Mouse (Mus musculus) macrophage (primary cell): ENCODE data around the gene Txnip. TPM values are rescaled to one million over a fixed set of nuclear protein-coding genes. Genes with fewer than 3 reads are reported as not detected.

Source experiments
- H3K27ac ChIP-seq: fragments of 350-480 bp; formaldehyde crosslinking; 2 replicates; pipeline ENCODE4 v1.9.0; 2021
- H3K36me3 ChIP-seq: fragments of 350-480 bp; formaldehyde crosslinking; 2 replicates; pipeline ENCODE4 v1.9.0; 2021; ENCODE audit errors: inconsistent target
- H3K4me3 ChIP-seq: fragments of 350-480 bp; formaldehyde crosslinking; 2 replicates; pipeline ENCODE4 v1.9.0; 2021; ENCODE audit errors: inconsistent target
- H3K79me2 ChIP-seq: fragments of 350-480 bp; formaldehyde crosslinking; 2 replicates; pipeline ENCODE4 v1.9.0; 2021; ENCODE audit errors: inconsistent target
- WGBS: methylation state at CpG from one replicate; pipeline ENCODE4 v1.1.7; 2026; ENCODE audit warnings: inconsistent platforms; ENCODE audit not compliant: missing documents; 5-methylcytosine and 5-hydroxymethylcytosine counted together
- polyA plus RNA-seq: library from polyadenylated mRNA; stranded (reverse); fragments of 250-400 nt; gene quantifications from 3 replicates; pipeline ENCODE4 v1.2.4, GENCODE M21; 2018; ENCODE audit warnings: inconsistent platforms

The Txnip gene
- polyA plus RNA-seq, 1 experiment from 2014 or later: 198 TPM

GRCm38 (mm10) chr3:96558159-96558558, 402 bp downstream of the Txnip start:
- peak overlapping the region; percentile 100 for H3K27ac ChIP-seq
- 1% methylated on average over 15 of the region's 17 CpGs for WGBS
- peak overlapping the region; percentile 98 for H3K4me3 ChIP-seq
- H3K79me2 ChIP-seq: peaks cover 60% of the 10 kb centered on the region
- H3K36me3 ChIP-seq: peaks cover 17% of the 10 kb centered on the region; the same call in 1 of the 2 replicates

DNA sequence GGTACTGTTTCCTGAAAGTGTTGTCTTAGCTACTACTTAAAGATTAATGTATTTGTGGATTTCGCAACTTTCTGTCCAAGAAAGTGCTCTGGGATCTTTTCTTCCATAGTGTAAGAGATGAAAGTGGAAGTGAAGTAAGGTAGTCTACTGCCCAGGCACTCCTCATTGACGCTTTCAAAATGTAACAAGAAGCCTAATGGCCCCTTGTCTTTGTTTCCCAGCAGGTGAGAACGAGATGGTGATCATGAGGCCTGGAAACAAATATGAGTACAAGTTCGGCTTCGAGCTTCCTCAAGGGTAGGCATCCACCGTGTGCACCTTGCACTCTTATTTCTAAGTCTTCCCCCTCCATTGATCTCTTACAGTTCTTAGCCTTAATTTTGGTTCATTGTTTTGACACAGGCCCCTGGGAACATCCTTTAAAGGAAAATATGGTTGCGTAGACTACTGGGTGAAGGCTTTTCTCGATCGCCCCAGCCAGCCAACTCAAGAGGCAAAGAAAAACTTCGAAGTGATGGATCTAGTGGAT, 975 bp downstream of the Txnip start:
- peaks cover 17% of the 10 kb centered on the region; the same call in 1 of the 2 replicates for H3K36me3 ChIP-seq
- H3K4me3 ChIP-seq: peak overlapping the region; percentile 98
- H3K79me2 ChIP-seq: peaks cover 66% of the 10 kb centered on the region
- H3K27ac ChIP-seq: peak overlapping the region; percentile 100
- WGBS: 3% methylated on average over 10 of the region's 10 CpGs

- peaks cover 68% of the 10 kb centered on the region for H3K79me2 ChIP-seq
- H3K4me3 ChIP-seq: peak overlapping the region; percentile 98
- H3K27ac ChIP-seq: peak overlapping the region; percentile 100
- 1% methylated on average over 11 of the region's 12 CpGs for WGBS
- peaks cover 17% of the 10 kb centered on the region; the same call in 1 of the 2 replicates for H3K36me3 ChIP-seq
These were observed 1.7 kb downstream of the Txnip start for GRCm38 (mm10) chr3:96559398-96559910.

DNA sequence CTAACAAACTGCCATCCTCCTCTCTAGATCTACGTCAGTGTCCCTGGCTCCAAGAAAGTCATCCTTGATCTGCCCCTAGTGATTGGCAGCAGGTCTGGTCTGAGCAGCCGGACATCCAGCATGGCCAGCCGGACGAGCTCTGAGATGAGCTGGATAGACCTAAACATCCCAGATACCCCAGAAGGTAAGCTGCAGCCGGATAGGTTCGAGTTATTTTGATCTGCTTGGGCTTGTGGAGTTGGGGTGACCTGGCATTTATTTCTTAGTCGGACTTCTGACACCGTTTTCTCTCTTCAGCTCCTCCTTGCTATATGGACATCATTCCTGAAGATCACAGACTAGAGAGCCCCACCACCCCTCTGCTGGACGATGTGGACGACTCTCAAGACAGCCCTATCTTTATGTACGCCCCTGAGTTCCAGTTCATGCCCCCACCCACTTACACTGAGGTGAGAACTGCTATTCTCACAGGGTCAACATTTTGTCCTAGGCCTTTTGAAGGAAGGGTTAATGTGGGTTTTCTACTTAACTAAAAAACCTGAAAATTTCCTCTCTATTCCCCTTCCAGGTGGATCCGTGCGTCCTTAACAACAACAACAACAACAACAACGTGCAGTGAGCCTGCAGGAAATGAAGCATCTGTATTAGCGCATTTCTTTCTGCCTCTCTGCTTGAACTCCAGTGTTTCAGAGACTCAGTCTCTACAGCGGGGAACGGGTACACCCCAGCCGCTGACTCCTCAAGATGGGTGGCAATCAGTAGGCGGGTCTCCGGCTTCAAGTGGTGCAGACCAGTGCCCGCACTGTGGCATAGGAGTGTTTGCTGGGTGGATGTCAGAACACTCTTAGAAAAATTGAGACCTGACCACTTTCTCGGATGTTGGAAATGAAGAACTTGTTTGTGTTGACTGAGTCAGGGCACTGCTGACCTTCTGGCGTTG, 2.4 kb downstream of the Txnip start:
- H3K27ac ChIP-seq: peak overlapping the region; percentile 100
- peak overlapping the region; percentile 98 for H3K4me3 ChIP-seq
- H3K79me2 ChIP-seq: peaks cover 68% of the 10 kb centered on the region
- H3K36me3 ChIP-seq: peaks cover 17% of the 10 kb centered on the region; the same call in 1 of the 2 replicates
- WGBS: 8% methylated on average over 23 of the region's 23 CpGs

DNA sequence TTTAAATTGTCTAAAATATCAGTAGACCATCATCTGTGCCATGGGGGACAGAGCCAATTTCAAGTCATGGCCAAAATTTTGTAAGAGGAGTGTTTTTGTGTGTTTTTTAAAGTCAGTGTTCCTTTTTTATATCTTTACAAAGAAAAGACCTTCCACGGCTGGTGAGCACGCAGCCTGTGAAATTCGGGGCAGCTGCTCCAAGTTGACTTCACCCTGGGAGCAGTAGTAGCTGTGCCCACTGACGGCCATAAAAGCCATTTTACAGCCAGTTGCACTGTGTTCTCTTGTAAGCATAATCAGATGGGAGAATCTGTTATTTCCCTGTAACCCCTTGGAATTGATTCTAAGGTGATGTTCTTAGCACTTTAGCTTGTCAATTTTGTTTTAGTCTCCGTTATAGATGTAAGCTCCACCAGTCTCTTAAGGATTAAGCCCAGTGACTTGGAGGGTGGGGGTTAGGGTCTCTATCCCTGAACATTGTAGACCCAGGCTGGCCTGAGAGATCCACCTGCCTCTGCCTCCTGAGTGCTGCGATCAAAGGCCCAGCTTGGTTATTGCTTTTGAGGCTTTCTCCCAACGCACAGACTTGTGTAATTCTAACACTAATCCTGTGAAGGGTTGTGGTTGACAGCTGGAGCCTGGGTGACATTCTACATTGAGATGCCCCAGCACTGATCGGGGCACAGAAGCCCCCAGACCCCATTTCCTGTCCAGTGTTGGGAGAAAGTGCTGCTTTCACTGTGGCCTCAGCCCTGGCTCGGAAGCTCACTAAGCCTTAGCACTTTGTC, 3.3 kb downstream of the Txnip start:
- WGBS: 16% methylated on average over 9 of the region's 9 CpGs
- Histone ChIP-seq H3K4me3 (peak overlapping the region; percentile 98), H3K79me2 (peaks cover 68% of the 10 kb centered on the region), H3K36me3 (peaks cover 17% of the 10 kb centered on the region; the same call in 1 of the 2 replicates), H3K27ac (peak overlapping the region; percentile 100)

- Histone ChIP-seq H3K27ac (peak overlapping the region; percentile 100), H3K4me3 (peak overlapping the region; percentile 98), H3K79me2 (peaks cover 65% of the 10 kb centered on the region), H3K36me3 (peaks cover 17% of the 10 kb centered on the region; the same call in 1 of the 2 replicates)
- 29% methylated on average over 10 of the region's 10 CpGs for WGBS
These were observed 4.4 kb downstream of the Txnip start for GRCm38 (mm10) chr3:96561946-96562681.

- Histone ChIP-seq H3K4me3 (no peak overlapping the region), H3K79me2 (peaks cover 57% of the 10 kb centered on the region), H3K36me3 (peaks cover 17% of the 10 kb centered on the region; the same call in 1 of the 2 replicates), H3K27ac (peak overlapping the region; percentile 100)
- WGBS: 77% methylated on average over 8 of the region's 8 CpGs
These were observed 5.5 kb downstream of the Txnip start for GRCm38 (mm10) chr3:96563267-96563666.

- 33% methylated on average over 10 of the region's 10 CpGs for WGBS
- Histone ChIP-seq H3K36me3 (peaks cover 17% of the 10 kb centered on the region; the same call in 1 of the 2 replicates), H3K4me3 (no peak overlapping the region)
These were observed 6.3 kb downstream of the Txnip start for GRCm38 (mm10) chr3:96563911-96564632.

DNA sequence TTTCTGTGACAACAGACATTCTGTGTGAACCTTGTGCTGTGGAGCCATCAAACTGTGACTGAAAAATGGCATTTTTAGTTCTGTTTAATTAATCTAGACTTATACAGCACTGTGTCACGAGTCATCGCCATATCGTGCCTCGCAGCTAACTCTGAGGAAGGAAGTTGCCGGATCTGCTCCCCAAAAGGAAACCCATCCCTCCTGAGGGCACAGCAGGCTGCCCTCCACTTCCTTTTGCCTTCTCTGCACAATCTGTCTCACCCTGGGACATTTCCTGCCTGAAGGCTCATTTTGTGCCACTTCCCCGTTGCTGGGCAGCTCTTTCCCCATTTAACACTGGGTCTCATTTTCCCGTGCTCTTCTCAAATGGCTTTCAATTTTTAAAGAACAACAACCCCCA, 6.9 kb downstream of the Txnip start:
- WGBS: under 1% methylated on average over 7 of the region's 7 CpGs
- H3K27ac ChIP-seq: peak overlapping the region; percentile 100
- H3K36me3 ChIP-seq: peaks cover 17% of the 10 kb centered on the region; the same call in 1 of the 2 replicates
- H3K79me2 ChIP-seq: peaks cover 43% of the 10 kb centered on the region
- no peak overlapping the region for H3K4me3 ChIP-seq

More at GRCm38 (mm10) chr3:96563911-96564632, 6.3 kb downstream of the Txnip start:
- peaks cover 49% of the 10 kb centered on the region for H3K79me2 ChIP-seq
- peak overlapping the region; percentile 100 for H3K27ac ChIP-seq

DNA sequence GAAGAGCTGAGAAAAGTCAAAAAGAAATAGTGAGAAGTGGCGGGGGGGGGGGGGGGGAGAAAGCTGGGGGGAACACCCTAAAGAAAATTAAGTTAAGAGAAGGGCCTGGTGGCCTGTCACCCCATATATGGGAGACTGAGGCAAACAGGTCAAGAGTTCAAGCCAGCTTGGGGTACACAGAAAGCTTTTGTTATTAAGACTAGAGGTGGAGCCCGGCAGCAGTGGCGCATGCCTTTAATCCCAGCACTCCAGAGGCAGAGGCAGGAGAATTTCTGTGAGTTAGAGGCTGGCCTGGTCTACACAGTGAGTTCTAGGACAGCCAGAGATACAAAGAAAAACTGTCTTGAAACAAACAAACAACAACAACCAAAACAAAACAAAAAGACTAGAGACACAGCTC, 7.3 kb downstream of the Txnip start:
- peak overlapping the region; percentile 100 for H3K27ac ChIP-seq
- H3K79me2 ChIP-seq: peaks cover 38% of the 10 kb centered on the region
- WGBS: 82% methylated on average over 2 of the region's 3 CpGs
- peaks cover 13% of the 10 kb centered on the region; the same call in 1 of the 2 replicates for H3K36me3 ChIP-seq
- H3K4me3 ChIP-seq: no peak overlapping the region; the same call in 1 of the 2 replicates

GRCm38 (mm10) chr3:96566661-96567450, 9.1 kb downstream of the Txnip start:
- Histone ChIP-seq H3K27ac (peak overlapping the region; percentile 100), H3K4me3 (no peak overlapping the region), H3K79me2 (peaks cover 21% of the 10 kb centered on the region), H3K36me3 (no peaks in the 10 kb centered on the region)
- WGBS: 68% methylated on average over 8 of the region's 8 CpGs

DNA sequence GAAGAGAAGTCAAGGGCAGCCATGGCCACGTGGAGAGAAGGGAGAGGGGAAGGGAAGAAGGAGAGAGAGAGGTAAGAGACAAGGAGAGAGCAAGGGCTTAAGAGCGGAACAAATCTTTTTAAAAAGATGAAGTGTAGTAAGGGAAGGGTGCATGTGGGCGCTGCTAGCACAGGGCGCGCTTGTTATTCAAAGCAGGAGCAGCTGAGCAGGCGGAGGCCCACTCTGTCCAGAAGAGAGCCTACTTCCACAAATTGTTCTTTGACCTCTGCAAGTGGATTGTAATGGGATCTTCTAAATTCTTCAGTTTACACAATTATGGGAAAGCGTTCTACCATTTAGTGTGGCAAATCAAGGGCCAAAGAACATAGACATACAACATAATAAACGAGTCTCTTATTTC, 10.8 kb downstream of the Txnip start:
- H3K36me3 ChIP-seq: no peaks in the 10 kb centered on the region
- 95% methylated on average over 8 of the region's 8 CpGs for WGBS

More for the DNA sequence above, 10.8 kb downstream of the Txnip start:
- H3K27ac ChIP-seq: no peak overlapping the region
- no peak overlapping the region for H3K4me3 ChIP-seq
- H3K79me2 ChIP-seq: peaks cover 3% of the 10 kb centered on the region; the same call in 1 of the 2 replicates
